Mouse (Mus musculus) forelimb bud, embryonic 11.5 days (tissue): ENCODE data around the gene Gm32717.
"Not testable (repeated sequence)": the region's sequence is repeated elsewhere in the genome, so short reads cannot be mapped to it uniquely, and the experiment has no call there.

Experiments
- DNase-seq: peaks from one replicate; pipeline ENCODE4 v3.0.0-alpha.2; 2012; ENCODE audit warnings: low read depth, low spot score

Gm32717 gene

DNA sequence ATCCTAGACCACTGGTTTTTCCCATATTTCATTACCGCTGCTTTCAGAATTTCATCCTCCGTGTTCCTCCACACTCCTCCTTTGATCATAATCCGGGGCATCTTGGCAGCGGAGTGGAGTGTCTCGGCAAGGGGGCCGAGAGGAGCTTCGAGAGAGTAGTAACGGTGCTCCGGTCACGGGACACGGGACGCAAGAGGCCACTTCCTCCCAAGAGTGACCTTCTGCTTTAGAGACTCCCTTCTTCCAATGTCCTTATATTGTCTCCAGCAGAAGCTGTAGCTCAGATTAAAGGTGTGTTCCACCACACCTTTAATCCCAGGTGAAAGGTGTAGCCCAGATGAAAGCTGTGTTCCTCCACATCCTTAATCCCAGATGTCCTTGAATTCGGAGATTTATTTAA is at the start of gene Gm32717:
Gene Gm32717 (minus strand): TSS at position 101 of the 400 bp plus-strand sequence.
- not testable (repeated sequence) for DNase-seq

DNA sequence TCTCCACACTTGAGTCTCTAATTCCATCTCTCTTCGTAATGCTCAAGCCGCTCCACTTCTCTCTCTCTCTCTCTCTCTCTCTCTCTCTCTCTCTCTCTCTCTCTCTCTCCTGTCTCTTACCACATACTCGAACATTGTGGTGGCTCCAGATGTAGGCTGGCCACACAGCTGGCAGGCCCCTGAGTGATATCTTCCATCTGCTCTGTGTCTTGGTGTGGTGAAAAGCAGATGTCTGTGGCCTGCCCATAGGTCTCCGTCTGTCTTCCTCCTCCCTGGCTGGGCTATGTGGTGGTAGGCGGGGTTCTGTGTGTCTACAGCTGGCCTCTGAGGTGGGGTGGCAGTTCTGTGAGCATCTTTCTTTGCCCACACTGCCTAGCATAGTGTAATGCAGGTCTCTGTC is 42.4 kb upstream of the Gm32717 start:
- not testable (repeated sequence) for DNase-seq

DNA sequence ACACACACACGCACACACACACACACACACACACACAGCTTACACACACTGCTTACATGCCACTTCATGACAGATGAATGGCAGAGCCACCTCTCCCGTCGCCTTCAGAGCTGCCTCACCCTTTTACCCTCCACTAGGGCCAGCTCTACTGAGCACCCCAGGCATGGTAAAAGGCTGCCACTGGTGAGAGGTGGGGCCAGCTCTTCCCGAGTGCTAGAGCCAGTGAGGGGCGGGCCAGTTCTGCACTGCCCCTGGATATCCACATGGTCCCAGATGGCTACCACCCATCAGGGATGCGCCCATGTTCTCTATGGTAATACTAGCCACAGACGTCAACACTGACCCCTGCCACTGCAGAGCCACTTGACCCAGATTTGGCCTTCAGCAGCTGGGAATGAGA is 42.0 kb upstream of the Gm32717 start:
- DNase-seq, result not testable (repeated sequence)

DNA sequence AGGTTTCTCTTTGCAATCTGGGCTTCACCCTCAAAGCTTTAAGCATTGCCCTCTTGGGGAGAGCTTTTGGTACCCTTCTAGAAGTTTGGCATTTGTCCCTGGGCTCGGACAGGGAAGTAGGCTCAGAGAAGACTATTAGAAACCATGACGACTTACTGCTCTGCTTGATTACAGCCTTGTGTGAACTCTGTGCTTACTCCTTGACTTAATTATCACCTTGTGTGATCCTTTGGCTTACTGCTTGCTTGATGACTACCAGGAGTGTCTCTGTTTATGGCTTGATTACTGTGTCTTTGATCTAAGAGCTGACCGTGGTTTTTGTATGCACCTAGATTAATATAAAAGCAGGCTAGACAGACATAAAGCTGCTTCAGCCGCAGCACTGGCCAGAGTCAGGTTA is 37.5 kb upstream of the Gm32717 start:
- DNase-seq, result not testable (repeated sequence)

DNA sequence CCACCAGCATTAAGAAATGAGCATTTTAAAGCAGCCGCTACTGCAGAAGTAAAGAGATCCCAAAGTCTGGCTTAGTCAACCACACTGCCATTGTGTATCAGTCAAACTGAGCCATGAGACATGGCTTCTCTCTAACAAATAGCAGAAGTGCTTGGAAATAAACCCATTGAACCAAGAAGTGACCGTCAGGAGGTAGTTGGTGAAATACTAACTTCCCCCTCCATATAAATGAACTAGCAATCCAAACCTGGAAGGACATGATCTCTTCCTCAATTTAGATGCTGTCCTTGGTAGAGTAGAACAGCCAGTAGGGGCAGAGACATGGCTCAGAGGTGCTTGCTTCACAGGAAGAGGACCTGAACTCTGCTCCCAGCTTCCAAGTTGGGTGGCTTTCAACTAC is 30.8 kb upstream of the Gm32717 start:
- not testable (repeated sequence) for DNase-seq

DNA sequence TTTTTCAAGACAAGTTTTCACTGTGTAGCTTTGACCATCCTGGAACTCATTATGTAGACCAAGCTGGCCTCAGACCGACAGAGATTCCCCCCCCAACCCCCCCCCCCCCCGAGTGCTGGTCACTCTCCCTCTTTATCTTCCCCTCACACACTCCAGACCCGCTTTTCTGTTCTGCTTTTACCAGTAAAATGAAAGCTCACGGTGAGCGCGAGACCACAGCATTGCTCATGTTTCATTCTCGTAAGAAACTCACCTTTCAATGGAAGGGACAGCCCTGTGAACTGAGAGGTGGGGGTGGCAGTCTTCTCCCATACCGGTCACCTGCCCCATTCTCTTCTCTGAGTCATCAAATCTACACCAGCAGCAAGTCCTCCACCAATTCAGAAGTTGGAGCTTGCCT is 28.2 kb upstream of the Gm32717 start:
- DNase-seq, result not testable (repeated sequence)

DNA sequence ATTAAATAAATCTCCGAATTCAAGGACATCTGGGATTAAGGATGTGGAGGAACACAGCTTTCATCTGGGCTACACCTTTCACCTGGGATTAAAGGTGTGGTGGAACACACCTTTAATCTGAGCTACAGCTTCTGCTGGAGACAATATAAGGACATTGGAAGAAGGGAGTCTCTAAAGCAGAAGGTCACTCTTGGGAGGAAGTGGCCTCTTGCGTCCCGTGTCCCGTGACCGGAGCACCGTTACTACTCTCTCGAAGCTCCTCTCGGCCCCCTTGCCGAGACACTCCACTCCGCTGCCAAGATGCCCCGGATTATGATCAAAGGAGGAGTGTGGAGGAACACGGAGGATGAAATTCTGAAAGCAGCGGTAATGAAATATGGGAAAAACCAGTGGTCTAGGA is 17.8 kb upstream of the Gm32717 start, which contains the start of gene Gm32802:
Gene Gm32802 (plus strand): TSS at position 301 of the 400 bp plus-strand sequence.
- not testable (repeated sequence) for DNase-seq

DNA sequence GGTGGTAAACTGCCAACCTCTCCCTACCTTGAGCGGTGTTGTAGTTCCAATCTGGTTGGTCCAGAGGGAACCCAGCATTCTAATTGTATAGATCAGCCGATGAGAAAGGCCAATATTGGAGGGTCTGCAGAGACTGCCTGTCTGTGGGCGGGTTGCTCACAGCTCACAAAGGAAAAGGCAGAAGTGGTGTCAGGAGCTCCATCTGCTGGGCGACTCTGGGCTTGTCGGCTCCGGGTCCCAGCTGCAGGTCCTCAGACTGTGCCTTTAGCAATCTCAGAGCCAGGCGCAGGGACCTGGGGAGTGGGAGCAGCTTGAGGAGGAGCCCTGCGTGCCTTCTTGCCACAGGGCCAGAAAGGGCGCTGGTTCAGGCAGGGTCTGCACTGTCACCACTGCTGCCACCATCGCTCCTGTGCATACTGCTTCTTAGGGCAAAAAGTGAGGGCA is 10.3 kb upstream of the Gm32717 start:
- peak; percentile 70 for DNase-seq

DNA sequence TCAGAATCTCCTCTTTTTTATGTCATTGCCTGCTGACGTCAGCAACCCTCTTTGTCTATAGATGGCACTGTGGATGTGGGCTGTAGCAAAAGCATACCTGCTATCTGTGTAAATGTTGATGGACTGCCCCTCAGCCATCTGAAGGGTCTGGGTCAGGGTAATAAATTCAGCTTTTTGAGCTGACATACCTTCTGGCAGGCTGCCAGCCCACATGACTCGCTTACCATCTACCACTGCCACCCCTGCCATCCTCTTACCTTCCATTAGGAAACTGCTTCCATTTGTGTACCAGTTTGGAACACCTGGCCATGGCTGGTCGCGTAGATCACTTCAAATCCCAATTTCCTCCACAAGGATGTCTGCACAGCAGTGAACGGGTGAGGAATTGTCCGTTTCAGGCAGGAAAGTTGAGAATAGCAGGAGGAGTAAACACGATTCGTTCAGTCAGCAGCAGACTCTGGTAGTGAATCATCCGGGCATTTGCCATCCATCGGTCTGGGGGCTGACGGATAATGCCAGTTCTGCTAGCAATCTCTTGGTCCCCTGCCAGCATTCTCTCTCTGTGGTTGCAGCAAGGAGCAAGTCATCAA is 8.5 kb upstream of the Gm32717 start:
- DNase-seq, result not testable (repeated sequence)

DNA sequence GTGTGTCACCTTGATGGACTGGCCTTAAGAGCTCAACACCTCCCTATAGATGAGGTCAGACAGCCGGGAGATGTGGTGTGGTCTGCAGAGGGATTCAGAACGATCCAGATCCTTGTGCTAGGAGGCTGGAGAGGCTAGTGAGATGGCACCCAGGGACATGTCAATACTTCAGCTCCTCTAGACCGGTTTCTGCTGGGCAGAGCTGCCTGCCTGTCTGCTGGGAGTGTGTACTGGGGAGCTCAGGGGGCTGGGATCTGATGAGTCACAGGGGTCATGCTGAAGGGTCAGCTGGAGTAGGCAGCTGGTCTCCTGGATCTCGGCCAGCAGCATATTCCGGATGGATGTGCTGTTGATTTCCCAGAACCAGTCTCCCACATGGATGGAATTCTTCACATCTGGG is 8.0 kb downstream of the Gm32717 start:
- not testable (repeated sequence) for DNase-seq

DNA sequence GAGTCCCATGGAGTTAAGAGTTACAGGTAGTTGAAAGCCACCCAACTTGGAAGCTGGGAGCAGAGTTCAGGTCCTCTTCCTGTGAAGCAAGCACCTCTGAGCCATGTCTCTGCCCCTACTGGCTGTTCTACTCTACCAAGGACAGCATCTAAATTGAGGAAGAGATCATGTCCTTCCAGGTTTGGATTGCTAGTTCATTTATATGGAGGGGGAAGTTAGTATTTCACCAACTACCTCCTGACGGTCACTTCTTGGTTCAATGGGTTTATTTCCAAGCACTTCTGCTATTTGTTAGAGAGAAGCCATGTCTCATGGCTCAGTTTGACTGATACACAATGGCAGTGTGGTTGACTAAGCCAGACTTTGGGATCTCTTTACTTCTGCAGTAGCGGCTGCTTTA is 13.0 kb downstream of the Gm32717 start:
- DNase-seq, result not testable (repeated sequence)

DNA sequence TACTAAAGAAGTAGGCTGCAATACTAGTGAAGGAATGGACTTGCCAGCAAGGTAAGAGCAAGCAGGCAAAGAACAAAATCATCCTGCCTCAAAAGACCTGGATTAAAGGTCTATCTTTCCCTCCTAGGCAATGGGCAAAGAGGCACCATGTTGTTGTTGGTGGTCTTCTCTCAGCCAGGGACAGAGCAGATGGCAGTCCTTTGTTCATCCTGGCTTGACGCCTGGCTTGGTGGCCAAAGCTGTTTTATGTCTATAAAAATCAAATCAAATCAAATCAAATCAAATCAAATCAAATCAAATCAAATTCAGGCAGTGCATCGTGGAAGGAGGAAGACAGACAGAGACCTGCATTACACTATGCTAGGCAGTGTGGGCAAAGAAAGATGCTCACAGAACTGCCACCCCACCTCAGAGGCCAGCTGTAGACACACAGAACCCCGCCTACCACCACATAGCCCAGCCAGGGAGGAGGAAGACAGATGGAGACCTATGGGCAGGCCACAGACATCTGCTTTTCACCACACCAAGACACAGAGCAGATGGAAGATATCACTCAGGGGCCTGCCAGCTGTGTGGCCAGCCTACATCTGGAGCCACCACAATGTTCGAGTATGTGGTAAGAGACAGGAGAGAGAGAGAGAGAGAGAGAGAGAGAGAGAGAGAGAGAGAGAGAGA is 24.7 kb downstream of the Gm32717 start:
- DNase-seq, result not testable (repeated sequence)

DNA sequence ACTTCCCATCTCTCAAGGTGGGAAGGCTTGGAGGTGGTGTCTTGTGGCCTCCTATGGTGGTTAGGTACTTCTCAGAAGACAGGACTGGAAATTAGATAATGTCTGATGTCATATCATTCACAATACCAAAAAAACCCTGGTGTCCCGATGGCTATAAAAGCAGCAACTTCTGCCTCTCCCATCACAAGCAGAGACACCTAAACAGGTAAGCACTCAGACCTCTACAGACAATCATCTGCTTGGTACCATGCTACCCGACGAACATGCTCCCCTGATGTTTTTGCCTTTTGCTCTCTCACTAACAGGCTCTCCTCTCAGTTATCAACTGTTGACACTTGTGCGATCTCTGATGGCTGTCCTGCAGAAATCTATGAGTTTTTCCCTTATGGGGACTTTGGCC is 35.9 kb downstream of the Gm32717 start, which contains the start of gene Il22:
Gene Il22 (plus strand): TSS at position 301 of the 400 bp plus-strand sequence.
- DNase-seq, result no peak

DNA sequence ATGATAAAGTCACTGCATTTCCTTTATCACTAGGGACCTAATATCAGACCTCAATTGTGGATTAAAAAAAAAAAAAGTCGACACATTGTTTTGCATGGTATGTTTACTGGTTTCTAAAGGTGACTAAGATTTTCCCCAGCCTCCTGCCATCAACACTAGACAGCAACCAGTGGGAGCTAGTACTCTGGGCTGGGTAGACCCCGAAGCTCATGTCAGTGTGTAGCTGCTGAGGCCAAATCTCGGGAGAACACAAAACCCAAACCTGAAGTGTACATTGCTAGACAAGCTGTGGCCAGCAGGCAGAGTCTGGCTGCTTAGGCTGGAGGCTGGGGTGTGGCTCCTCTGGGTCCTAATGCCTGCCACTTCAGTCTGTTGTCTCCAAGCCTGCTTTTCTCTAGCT is 45.4 kb downstream of the Gm32717 start:
- DNase-seq, result peak; percentile 16
